Mouse (Mus musculus): ENCODE measurements around the gene Isyna1. TPM values are rescaled to one million over a fixed set of nuclear protein-coding genes. Genes with fewer than 3 reads are reported as not detected.

Gene Isyna1
- polyA plus RNA-seq, 1 experiment from 2014 or later: 171 TPM

DNA sequence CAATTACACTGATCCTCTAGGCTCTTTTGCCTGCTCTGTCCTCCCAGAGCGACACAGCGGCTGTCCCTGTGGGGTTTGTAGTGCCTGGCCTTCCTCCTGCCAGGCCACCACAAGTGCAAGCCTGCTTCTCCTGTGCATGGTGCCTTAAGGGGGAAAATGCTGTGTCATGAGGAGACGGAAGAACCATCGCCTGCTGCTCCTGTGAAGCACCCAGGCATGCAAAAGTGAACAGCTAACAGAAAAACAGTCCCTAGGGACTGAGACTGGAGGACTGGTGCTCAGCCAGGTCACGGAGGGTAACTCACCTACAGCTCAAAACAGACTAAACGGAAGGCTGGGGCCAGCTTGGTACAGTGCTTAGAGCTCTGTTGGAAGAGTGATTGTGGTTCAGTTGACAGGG is 41.4 kb downstream of the Isyna1 start:
- H3K4me1 ChIP-seq (ENCODE audit: control insufficient read depth, insufficient read depth, low read length): no peaks in the 10 kb centered on the region
- 83% methylated on average over 6 of the region's 6 CpGs for WGBS
- no peaks in the 10 kb centered on the region for H3K36me3 ChIP-seq (ENCODE audit: control insufficient read depth, insufficient read depth, low read length)
- no peak overlapping the region for H3K4me3 ChIP-seq (ENCODE audit: low read depth, low read length)
- no peaks in the 10 kb centered on the region for H3K9me3 ChIP-seq (replicated peaks; ENCODE audit: control insufficient read depth, low read length, poor library complexity, severe bottlenecking)
- no peak for ATAC-seq
- no peak overlapping the region for H3K9ac ChIP-seq (ENCODE audit: low read depth, low read length)
- no peak overlapping the region for H3K27ac ChIP-seq (ENCODE audit: low read length)
- peaks cover 3% of the 10 kb centered on the region; the same call in 1 of the 2 replicates for H3K27me3 ChIP-seq (ENCODE audit: control insufficient read depth, insufficient read depth, low read depth, low read length)
- H3K4me2 ChIP-seq (ENCODE audit: low read length): no peak overlapping the region

DNA sequence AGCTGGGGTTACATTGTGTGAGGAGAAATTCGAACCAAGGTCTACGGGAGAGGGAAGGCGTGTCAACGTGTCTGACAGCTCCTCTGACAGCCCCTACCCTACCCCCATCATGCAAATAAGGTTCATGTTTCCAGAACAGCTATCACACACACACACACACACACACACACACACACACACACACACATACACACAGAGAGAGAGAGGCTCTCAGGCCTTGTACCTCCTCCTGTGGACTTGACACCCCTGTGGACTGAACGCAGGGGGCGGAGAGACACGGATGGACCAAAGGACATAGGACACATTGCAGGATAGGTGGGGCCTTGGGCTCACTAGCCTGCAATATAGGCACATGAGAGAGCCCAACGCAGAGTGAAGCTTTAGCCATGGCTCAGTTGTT is 42.7 kb downstream of the Isyna1 start:
- no peak for ATAC-seq
- Histone ChIP-seq H3K27ac (ENCODE audit: low read length) (no peak overlapping the region), H3K4me3 (ENCODE audit: low read depth, low read length) (no peak overlapping the region), H3K9me3 (replicated peaks; ENCODE audit: control insufficient read depth, low read length, poor library complexity, severe bottlenecking) (no peaks in the 10 kb centered on the region), H3K36me3 (ENCODE audit: control insufficient read depth, insufficient read depth, low read length) (no peaks in the 10 kb centered on the region), H3K27me3 (ENCODE audit: control insufficient read depth, insufficient read depth, low read depth, low read length) (no peaks in the 10 kb centered on the region), H3K9ac (ENCODE audit: low read depth, low read length) (no peak overlapping the region), H3K4me2 (ENCODE audit: low read length) (no peak overlapping the region), H3K4me1 (ENCODE audit: control insufficient read depth, insufficient read depth, low read length) (no peaks in the 10 kb centered on the region)
- 56% methylated on average over 8 of the region's 8 CpGs for WGBS

- H3K36me3 ChIP-seq (ENCODE audit: control insufficient read depth, insufficient read depth, low read length): no peaks in the 10 kb centered on the region
- WGBS: 72% methylated on average over 9 of the region's 9 CpGs
These were observed 44.6 kb downstream of the Isyna1 start for GRCm38 (mm10) chr8:70638752-70639151.

DNA sequence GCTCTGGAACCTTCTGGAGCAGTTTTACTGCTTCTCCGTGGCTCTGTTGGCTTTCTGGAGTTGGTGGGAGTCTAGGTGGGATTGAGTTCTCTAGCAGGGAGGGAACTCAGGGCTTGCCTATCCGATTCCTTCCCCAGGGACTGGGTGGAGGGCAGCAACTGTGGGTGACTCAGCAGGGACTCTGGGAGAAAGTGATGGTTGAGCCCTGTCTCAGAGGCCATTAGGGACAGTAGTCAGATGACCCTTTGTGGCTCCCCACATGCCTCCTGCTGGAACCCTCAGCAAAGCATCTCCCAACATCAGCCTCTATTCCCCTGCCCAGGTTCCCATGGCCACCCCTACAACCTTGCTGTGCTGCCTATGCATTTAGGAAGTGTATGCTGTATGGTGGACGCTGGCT is 48.8 kb downstream of the Isyna1 start:
- no peaks in the 10 kb centered on the region for H3K36me3 ChIP-seq (ENCODE audit: control insufficient read depth, insufficient read depth, low read length)
- H3K9me3 ChIP-seq (replicated peaks; ENCODE audit: control insufficient read depth, low read length, poor library complexity, severe bottlenecking): no peaks in the 10 kb centered on the region
- no peak overlapping the region for H3K4me3 ChIP-seq (ENCODE audit: low read depth, low read length)
- ATAC-seq: no peak
- H3K27me3 ChIP-seq (ENCODE audit: control insufficient read depth, insufficient read depth, low read depth, low read length): no peaks in the 10 kb centered on the region
- WGBS: 60% methylated on average over 3 of the region's 3 CpGs
- H3K27ac ChIP-seq (ENCODE audit: low read length): no peak overlapping the region
- H3K9ac ChIP-seq (ENCODE audit: low read depth, low read length): no peak overlapping the region
- no peak overlapping the region for H3K4me2 ChIP-seq (ENCODE audit: low read length)
- no peaks in the 10 kb centered on the region; the same call in 1 of the 2 replicates for H3K4me1 ChIP-seq (ENCODE audit: control insufficient read depth, insufficient read depth, low read length)

More at GRCm38 (mm10) chr8:70638752-70639151, 44.6 kb downstream of the Isyna1 start:
- Histone ChIP-seq H3K9me3 (replicated peaks; ENCODE audit: control insufficient read depth, low read length, poor library complexity, severe bottlenecking) (no peaks in the 10 kb centered on the region), H3K4me1 (ENCODE audit: control insufficient read depth, insufficient read depth, low read length) (no peaks in the 10 kb centered on the region), H3K9ac (ENCODE audit: low read depth, low read length) (no peak overlapping the region), H3K27ac (ENCODE audit: low read length) (no peak overlapping the region), H3K4me2 (ENCODE audit: low read length) (no peak overlapping the region), H3K27me3 (ENCODE audit: control insufficient read depth, insufficient read depth, low read depth, low read length) (no peaks in the 10 kb centered on the region), H3K4me3 (ENCODE audit: low read depth, low read length) (no peak overlapping the region)
- no peak for ATAC-seq

DNA sequence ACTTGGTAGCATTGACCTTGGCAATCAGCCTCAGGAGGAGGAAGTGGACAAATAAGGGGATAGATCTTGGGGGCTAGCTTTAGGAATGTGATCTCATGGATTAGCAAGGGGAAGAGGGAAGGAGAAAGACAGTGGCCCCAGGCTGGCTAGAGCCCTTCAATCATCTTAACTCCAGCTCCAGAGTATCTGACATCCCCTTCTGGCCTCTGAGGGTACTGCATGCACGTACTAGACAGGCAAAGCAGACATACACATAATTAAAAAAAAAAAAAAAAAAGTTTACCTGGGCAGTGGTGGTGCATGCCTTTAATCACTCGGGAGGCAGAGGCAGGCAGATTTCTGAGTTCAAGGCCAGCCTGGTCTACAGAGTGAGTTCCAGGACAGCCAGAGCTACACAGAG is 49.9 kb downstream of the Isyna1 start:
- 78% methylated on average over 2 of the region's 2 CpGs for WGBS
- Histone ChIP-seq H3K4me2 (ENCODE audit: low read length) (no peak overlapping the region), H3K4me3 (ENCODE audit: low read depth, low read length) (no peak overlapping the region), H3K9me3 (replicated peaks; ENCODE audit: control insufficient read depth, low read length, poor library complexity, severe bottlenecking) (no peaks in the 10 kb centered on the region), H3K27me3 (ENCODE audit: control insufficient read depth, insufficient read depth, low read depth, low read length) (no peaks in the 10 kb centered on the region), H3K9ac (ENCODE audit: low read depth, low read length) (no peak overlapping the region), H3K36me3 (ENCODE audit: control insufficient read depth, insufficient read depth, low read length) (no peaks in the 10 kb centered on the region), H3K27ac (ENCODE audit: low read length) (no peak overlapping the region), H3K4me1 (ENCODE audit: control insufficient read depth, insufficient read depth, low read length) (no peaks in the 10 kb centered on the region; the same call in 1 of the 2 replicates)
- ATAC-seq: no peak

GRCm38 (mm10) chr8:70645501-70646224 is 51.5 kb downstream of the Isyna1 start:
- 59% methylated on average over 17 of the region's 17 CpGs for WGBS
- peaks cover 4% of the 10 kb centered on the region; the same call in 1 of the 2 replicates for H3K4me1 ChIP-seq (ENCODE audit: control insufficient read depth, insufficient read depth, low read length)
- no peak overlapping the region for H3K4me2 ChIP-seq (ENCODE audit: low read length)
- H3K36me3 ChIP-seq (ENCODE audit: control insufficient read depth, insufficient read depth, low read length): peaks cover 9% of the 10 kb centered on the region
- H3K9me3 ChIP-seq (replicated peaks; ENCODE audit: control insufficient read depth, low read length, poor library complexity, severe bottlenecking): no peaks in the 10 kb centered on the region
- ATAC-seq: no peak
- no peak overlapping the region for H3K9ac ChIP-seq (ENCODE audit: low read depth, low read length)
- no peak overlapping the region for H3K27ac ChIP-seq (ENCODE audit: low read length)
- no peak overlapping the region for H3K4me3 ChIP-seq (ENCODE audit: low read depth, low read length)
- no peaks in the 10 kb centered on the region for H3K27me3 ChIP-seq (ENCODE audit: control insufficient read depth, insufficient read depth, low read depth, low read length)

GRCm38 (mm10) chr8:70646369-70646768 is 52.2 kb downstream of the Isyna1 start:
- Histone ChIP-seq H3K27me3 (ENCODE audit: control insufficient read depth, insufficient read depth, low read depth, low read length) (no peaks in the 10 kb centered on the region), H3K4me3 (ENCODE audit: low read depth, low read length) (no peak overlapping the region), H3K36me3 (ENCODE audit: control insufficient read depth, insufficient read depth, low read length) (peaks cover 10% of the 10 kb centered on the region), H3K4me2 (ENCODE audit: low read length) (no peak overlapping the region), H3K9me3 (replicated peaks; ENCODE audit: control insufficient read depth, low read length, poor library complexity, severe bottlenecking) (no peaks in the 10 kb centered on the region), H3K27ac (ENCODE audit: low read length) (no peak overlapping the region), H3K9ac (ENCODE audit: low read depth, low read length) (no peak overlapping the region), H3K4me1 (ENCODE audit: control insufficient read depth, insufficient read depth, low read length) (peaks cover 4% of the 10 kb centered on the region; the same call in 1 of the 2 replicates)
- ATAC-seq: no peak
- WGBS: 66% methylated on average over 6 of the region's 6 CpGs

- no peak overlapping the region for H3K27ac ChIP-seq (ENCODE audit: low read length)
These were observed 52.6 kb downstream of the Isyna1 start for GRCm38 (mm10) chr8:70646775-70647174.

More at GRCm38 (mm10) chr8:70646775-70647174, 52.6 kb downstream of the Isyna1 start:
- Histone ChIP-seq H3K4me1 (ENCODE audit: control insufficient read depth, insufficient read depth, low read length) (peaks cover 4% of the 10 kb centered on the region; the same call in 1 of the 2 replicates), H3K4me3 (ENCODE audit: low read depth, low read length) (no peak overlapping the region), H3K9ac (ENCODE audit: low read depth, low read length) (no peak overlapping the region), H3K9me3 (replicated peaks; ENCODE audit: control insufficient read depth, low read length, poor library complexity, severe bottlenecking) (no peaks in the 10 kb centered on the region), H3K4me2 (ENCODE audit: low read length) (no peak overlapping the region), H3K36me3 (ENCODE audit: control insufficient read depth, insufficient read depth, low read length) (peaks cover 10% of the 10 kb centered on the region), H3K27me3 (ENCODE audit: control insufficient read depth, insufficient read depth, low read depth, low read length) (no peaks in the 10 kb centered on the region)
- ATAC-seq: no peak
